Mouse (Mus musculus) CD4-positive, CD25-positive, alpha-beta regulatory T cell, adult 9 weeks (primary cell): ENCODE results near the gene Trdmt1. TPM values are rescaled to one million over a fixed set of nuclear protein-coding genes. Genes with fewer than 3 reads are reported as not detected.

Source experiments
- polyA plus RNA-seq: library from polyadenylated mRNA; unstranded; fragments of 100-300 nt; shearing (Covaris generic); gene quantifications from one replicate; pipeline ENCODE4 v1.2.1, GENCODE M21; 2017

Gene Trdmt1
- polyA plus RNA-seq: 17.9 TPM

DNA sequence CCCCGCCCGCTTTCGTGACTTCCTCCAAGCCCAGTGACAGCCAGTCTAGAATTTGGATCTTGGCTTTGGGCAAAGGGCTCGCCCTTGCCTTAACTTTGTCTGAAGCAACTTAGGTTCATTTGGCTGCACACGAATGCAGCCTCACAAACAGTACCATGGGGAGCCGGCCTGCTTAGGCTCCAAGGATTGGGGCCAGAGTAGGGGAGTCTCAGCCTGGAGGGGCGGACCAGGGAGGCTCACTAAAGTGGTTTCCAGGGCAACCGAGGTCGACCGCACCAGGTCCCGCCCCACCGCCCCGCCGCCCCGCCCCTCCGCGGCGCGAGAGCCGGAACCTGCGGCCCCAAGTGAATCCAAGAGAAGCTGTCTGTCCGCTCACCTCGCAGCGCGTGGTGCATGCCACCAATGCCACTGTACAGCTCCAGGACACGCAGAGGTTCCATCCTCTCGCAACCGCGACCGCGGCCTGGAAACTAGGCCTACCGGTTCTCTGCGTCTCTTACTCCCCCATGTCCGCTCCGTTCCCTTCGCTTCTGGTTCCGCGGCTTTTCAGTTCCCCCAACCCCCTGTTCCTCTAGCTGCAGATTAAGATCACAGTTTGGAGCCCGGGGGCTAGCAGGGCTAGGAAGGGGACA, at the start of gene Trdmt1:
TSS of gene Trdmt1 (minus strand) at position 476 of the 632 bp plus-strand sequence.

DNA sequence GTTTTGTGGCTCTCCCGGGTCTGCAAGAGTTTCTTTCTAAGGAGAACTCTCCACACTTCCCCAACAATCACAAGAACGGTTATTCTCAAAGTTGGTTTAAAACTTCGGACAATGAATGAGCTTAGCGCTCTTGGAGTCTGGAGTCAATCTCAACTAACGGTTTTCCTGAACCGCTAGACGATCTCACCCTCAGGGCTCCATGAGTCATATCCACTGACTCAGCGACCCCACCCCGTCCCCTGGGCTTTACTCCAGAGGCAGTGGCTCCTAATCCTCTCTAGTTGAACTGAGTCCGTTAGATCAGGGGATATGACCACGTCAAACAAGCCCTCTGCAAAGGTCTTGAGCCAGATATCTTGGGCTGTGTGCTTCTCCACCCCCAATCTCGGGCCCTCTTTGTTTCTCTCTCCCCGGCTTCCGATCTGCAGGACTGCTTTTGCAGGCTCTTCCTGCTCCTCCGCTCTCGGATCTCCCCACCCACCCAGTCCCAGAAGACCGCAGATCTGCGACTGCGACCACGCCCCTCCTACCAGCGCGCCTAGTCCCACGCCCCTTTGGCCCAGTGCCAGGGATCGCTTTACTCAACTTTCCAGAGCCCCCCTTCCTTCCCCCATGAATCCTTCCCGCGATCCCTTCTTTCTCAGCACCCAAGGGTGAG, 29.1 kb upstream of the Trdmt1 start, which contains the start of gene Vim:
TSS of gene Vim (plus strand) at position 520 of the 658 bp plus-strand sequence.

DNA sequence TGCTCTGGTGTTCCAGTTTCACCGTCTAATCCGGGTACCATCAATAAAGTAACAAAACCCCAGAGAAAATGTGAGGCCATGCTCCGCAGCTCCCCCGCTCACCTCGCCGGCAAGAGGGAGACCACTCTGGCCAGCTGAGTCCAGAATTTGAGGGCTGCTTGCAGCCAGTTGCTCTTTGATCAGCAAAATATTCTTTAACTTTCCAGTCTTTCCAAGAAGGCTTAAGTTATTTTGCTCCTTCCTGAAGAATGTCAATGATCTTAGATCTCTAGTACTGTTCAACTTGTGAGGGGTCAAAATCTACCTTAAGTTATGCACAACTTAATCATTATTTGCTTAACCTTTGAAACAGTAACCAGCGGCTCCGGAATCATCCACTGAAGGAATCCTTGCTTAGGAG, 52.7 kb downstream of the Trdmt1 start, which contains the start of gene Cubn:
TSS of gene Cubn (minus strand) at position 80 of the 400 bp plus-strand sequence.

Other genes starting within 250 kb of the Trdmt1 start
- gene Cubn, start 52.9 kb downstream of the Trdmt1 start, polyA plus RNA-seq: 0.14 TPM
- gene Vim, start 29.3 kb upstream of the Trdmt1 start, polyA plus RNA-seq: 397 TPM
- 8.3 TPM for gene St8sia6, start 249.4 kb upstream of the Trdmt1 start, polyA plus RNA-seq